Mouse (Mus musculus) cortical plate, adult 2 months (tissue): ENCODE results near the gene Cxcl14.

Experiments used
- CTCF ChIP-seq: fragments of 200-500 bp; IDR thresholded peaks from 2 replicates; pipeline ENCODE4 v1.5.1; 2011; ENCODE audit warnings: mild to moderate bottlenecking, control low read depth, low read length; ENCODE audit not compliant: insufficient read depth; ENCODE audit errors: extremely low read depth
- POLR2A ChIP-seq: fragments of 200-500 bp; IDR thresholded peaks from 2 replicates; pipeline ENCODE4 v1.6.1; 2011; ENCODE audit warnings: mild to moderate bottlenecking, low read length, control low read depth; ENCODE audit not compliant: insufficient read depth; ENCODE audit errors: extremely low read depth

DNA sequence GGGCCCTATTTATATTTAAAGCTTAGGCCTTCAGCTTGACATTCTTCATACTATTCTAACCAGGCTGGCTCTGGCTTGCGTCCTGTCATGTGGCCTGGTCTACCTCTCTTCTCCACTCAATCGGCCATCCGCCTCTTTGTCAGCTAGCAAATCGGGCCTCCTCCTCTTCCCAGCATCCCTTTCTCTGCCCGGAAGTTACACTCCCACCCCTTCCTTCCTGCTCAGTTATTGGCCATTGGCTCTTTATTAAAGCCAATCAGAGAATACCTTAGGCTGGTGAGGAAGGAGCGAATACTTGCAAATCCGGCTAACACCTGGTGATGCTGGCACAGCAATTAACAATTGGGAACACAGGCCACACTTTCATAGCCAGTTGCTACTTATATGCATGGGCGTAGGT is 43.5 kb upstream of the Cxcl14 start:
- no peak for TF ChIP-seq CTCF
- TF ChIP-seq POLR2A: no peak
